Mouse (Mus musculus) lung, adult 18-20 months (tissue): ENCODE results near the gene Sec22b.

Source experiments
- DNase-seq, 2 experiments: peaks; one replicate each; pipeline ENCODE4 v3.0.0; 2022; ENCODE audit warnings: mixed read lengths in 2 of 2

Sec22b gene

GRCm38 (mm10) chr3:97941440-97942259, 40.7 kb downstream of the Sec22b start:
- no peak for DNase-seq

DNA sequence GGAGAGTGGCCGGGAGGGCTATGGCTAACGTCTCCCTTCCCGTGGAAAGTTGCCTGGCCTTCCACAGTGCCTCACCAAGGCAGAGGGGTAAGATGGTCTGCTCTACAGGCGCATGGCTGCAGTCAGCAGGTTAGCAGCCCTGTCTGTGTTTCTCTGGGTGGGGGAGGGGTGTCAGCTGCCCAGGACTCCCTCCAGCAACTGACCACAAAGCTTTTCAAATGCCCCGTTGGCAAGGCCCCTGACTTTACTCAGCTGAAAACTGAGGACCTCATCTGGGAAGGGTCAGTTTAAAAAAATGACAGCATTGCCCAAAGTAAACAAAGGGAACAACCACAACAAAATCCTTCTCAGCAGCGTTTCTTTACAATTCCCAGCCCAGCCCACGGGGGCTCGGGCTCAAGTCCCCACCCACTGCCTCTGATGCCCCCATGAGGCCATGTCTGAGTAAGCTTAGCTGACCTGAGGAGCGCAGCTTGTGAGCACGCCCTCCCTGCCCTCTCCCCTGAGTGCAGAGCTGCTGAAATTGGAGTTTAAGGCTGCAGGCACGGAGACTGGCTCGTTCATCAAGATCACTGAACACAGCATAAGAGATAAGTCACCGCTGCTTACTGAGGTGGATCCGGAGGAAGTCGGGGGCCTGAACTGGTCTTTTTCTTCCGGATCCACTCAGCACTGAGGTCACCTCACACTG, 41.4 kb downstream of the Sec22b start:
- DNase-seq = peak; percentile 44 to 65

GRCm38 (mm10) chr3:97944462-97944861, 43.5 kb downstream of the Sec22b start:
- DNase-seq = no peak

DNA sequence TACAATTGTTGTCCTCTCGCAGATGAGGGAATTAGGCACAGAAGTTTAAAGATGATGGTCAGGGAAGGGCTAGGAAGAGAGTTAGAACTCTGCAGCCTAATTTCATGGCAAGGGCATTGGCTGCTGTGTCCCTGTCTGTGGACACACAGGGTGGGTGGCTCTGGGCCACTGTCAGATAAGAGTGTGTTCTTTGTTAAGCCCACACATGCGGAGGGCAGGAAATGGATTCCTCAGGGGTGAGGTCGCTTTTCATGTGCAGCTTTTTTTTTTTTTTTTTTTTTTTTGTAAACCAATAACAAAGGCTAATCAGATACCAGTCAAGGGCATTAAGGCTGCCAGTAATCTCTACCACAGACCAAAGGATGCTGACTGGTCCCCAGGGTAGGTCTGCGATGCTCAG, 45.4 kb downstream of the Sec22b start:
- DNase-seq = no peak

DNA sequence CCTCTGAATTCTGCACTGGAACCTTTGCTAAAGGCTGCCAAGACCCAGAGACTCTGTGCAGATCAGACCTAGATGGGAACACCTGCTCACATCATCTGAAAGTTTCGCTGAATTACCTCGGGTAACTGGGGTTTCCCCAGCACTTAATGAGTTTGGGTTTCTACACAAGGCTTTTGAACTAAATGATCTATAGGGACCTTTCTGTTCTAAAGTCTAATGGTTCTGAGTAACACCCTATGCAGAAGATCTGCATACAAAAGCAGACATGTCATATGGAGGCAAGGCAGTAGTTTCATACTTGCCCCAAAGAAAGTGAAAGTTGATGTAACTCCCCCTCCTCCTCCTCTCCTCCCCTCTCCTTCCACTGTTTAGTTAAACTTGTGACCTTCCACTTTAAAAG, 47.5 kb downstream of the Sec22b start:
- no peak for DNase-seq

GRCm38 (mm10) chr3:97949946-97950345, 49.0 kb downstream of the Sec22b start:
- DNase-seq = no peak

DNA sequence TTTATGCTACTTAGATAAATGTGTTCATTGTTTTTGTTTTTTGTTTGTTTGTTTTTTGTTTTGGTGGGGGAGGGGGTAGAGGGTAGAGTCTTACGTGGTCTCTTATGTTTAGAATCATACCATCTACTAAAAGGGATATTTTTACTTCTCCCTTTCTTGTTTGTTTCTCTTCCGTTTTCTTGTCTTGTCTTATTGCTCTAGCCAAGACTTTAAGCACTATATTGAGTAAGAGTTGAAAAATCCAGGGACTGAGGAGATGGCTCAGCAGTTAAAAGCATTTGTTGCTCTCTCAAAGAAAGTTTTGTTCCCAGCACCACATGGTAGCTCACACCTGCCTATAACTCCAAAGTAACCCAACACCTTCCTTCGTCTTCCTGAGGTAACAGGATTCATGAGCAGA, 50.1 kb downstream of the Sec22b start:
- DNase-seq = no peak

- DNase-seq = no peak
Observed at GRCm38 (mm10) chr3:97953196-97953595, 52.2 kb downstream of the Sec22b start.

DNA sequence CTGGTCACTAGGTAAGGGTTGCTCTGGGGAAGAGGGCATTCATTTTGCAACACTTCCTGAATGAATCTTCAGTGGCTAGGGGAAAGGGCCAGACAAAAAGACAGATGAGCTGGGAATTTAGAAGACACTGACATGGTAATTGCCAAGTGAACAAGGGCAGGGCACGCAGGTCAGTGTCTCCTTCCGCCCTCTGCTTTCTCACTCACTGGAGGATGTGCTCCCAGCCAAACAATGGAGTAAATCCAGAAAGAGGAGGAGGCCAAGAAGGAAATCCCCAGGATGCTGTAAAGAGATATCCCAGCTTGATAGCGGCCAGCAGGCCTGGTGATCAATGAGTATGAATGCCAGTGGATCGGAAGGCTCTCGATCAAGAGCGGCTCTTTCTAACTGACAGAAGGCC, 55.3 kb downstream of the Sec22b start:
- DNase-seq = no peak

- no peak for DNase-seq
Observed at GRCm38 (mm10) chr3:97956926-97957325, 55.9 kb downstream of the Sec22b start.

GRCm38 (mm10) chr3:97960783-97961594, 60.0 kb downstream of the Sec22b start:
- DNase-seq = no peak

DNA sequence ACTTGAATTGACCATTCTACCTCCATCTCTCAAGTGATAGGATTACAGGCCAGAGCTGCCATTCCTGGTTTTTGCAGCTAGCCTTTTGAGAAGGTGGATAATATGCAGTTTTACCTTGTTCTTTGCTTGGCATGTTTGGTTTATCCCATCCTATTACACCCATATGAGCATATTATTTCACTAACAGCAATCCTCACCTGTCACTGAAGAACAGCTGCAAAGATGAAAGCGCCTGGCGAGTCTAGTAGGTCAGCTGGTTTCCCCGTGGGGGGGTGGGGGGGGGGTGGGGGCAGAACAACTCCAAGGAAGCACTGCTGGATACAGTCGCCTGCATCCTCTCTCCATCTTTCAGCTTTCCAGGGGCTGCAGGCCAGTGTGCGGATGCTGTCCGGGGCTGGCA, 61.0 kb downstream of the Sec22b start:
- no peak for DNase-seq

DNA sequence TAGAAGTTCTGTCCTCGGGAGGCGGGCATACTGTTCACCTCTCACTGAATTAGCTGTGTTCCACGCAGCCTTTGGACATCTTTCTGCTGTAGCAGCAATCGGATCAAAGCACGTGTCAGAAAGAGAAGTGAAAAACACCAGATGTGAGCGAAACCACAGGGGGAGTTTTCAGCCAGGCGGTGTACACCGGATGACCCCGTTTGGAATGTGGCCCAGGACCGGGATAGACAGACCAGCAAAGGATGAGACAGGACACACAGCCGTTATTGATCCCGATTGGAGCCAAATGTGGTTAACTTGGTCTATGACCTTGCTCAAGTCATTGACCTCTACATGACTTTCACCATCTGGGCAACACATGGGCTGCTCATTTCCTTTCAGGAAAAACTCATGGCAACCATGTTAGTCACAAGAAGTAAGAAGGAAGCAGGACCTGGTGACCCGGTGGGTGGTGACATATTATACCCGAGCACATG, 63.9 kb downstream of the Sec22b start:
- peak; percentile 42 to 47 for DNase-seq

DNA sequence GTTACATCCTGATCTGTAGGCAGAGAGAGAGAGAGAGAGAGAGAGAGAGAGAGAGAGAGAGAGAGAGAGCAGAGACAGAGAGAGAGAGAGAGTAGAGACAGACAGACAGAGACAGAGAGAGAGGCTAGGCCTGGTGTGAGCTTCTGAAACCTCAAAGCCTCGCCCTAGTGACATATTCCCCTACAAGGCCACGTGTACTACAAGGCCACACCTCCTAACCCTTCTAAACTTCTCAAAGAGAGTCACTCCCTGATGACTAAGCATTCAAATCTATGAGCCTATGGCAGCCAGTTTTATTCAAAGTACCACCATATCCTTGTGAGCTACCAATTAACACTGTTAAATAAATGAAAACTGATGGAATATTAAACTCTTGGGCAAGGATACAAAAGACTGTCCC, 66.6 kb downstream of the Sec22b start:
- no peak for DNase-seq

GRCm38 (mm10) chr3:97968191-97968590, 67.2 kb downstream of the Sec22b start:
- DNase-seq = no peak

DNA sequence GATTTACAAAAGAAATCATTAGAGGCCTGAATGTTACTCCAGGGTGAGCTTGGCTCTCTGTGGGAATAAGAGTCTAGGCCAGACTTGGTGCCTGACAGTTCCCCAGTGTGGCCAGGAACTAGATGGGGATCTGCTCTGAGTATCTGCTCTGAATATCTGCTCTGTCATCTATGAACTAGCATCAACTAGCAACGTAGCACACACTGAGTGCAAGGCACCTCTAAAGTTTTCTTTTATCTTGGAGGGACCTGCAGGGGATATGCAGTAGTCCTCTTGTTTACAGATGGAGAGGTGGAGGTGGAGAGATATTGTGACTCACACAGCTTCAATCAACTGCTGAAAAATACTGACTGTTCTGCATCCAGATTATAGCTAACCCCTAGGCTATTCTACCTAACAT, 68.0 kb downstream of the Sec22b start:
- no peak for DNase-seq

DNA sequence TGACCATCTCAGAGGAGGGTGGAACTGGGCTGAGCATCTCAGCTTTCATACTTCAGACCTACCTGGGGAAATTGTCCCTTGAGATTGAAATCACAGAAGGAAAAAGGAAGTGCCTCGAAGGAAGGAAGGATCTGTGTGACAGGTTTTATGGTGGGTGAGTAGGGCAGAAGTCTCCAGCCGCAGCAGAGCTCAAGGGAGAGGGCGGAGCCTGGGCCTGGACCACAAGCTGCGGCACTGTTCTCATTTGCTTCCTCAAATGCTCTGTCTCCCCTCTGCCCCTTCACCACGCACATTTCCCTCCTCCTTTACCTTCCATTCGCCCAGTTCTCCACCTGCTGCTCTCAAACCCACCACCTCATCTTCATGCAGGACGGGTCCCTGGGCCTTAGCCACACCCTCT, 70.1 kb downstream of the Sec22b start:
- DNase-seq = peak; percentile 51 to 60

- no peak for DNase-seq
Observed at GRCm38 (mm10) chr3:97972200-97972599, 71.2 kb downstream of the Sec22b start.

DNA sequence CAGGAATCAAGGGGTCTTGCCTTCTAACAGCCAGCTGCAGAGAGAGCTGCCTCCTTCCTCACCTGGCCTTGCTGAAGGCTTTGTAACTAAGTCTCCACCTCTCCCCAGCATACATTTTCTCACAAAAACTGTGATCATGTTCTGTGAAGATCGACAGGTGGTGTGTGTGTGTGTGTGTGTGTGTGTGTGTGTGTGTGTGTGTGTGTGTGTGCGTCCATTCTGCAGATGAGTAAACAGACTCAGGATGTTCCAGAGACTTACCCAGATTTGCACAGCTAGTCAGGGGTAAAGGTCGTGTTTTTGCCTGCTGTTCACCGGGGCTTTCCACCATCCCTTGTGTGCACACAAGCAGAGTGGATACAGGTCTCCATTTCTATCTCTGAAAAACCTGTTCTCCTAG, 71.7 kb downstream of the Sec22b start:
- no peak for DNase-seq
